Mouse (Mus musculus): ENCODE data around the gene Cplx3. TPM values are rescaled to one million over a fixed set of nuclear protein-coding genes. Genes with fewer than 3 reads are reported as not detected.

Gene Cplx3
- polyA plus RNA-seq, 2 experiments, result not detected

GRCm38 (mm10) chr9:57624295-57624694, 18.2 kb upstream of the Cplx3 start:
- ATAC-seq (ENCODE audit: insufficient read depth), result no peak

GRCm38 (mm10) chr9:57620674-57621073, 14.6 kb upstream of the Cplx3 start, which contains the start of gene Lman1l:
Lman1l (minus strand) TSS chr9:57620774.
- no peak for DNase-seq (ENCODE audit: low read depth in 3 of 3, low spot score in 3 of 3)
- no peak within 1 kb of the TSS for H3K27ac ChIP-seq
- no peak for ATAC-seq (ENCODE audit: insufficient read depth)
- no peak within 1 kb of the TSS for H3K9ac ChIP-seq (replicated peaks)
- H3K27me3 ChIP-seq (ENCODE audit: control insufficient read depth, insufficient read depth, low read length), result no peaks in the 10 kb centered on the region
- no peak within 1 kb of the TSS for H3K4me2 ChIP-seq (ENCODE audit: low read depth)
- no peaks in the 10 kb centered on the region for H3K36me3 ChIP-seq (replicated peaks; ENCODE audit: control insufficient read depth, insufficient read depth, low read depth)
- H3K4me3 ChIP-seq (ENCODE audit: insufficient read depth in 1 of 2, low read depth in 2 of 2, low read length in 2 of 2), result no peak within 1 kb of the TSS
- no peaks in the 10 kb centered on the region for H3K9me3 ChIP-seq (ENCODE audit: control insufficient read depth, low read length)
- TF ChIP-seq CTCF (IDR thresholded peaks at IDR 0.05; ENCODE audit: low read depth) (no peak), EP300 (IDR thresholded peaks at IDR 0.05; ENCODE audit: low read depth) (no peak)
- 81% methylated on average over 5 of the region's 5 CpGs for WGBS (ENCODE audit: insufficient replicate concordance)
- peaks cover 0 to 8% of the 10 kb centered on the region in 2 experiments; a peak in 2 of 4 replicates for H3K4me1 ChIP-seq (replicated peaks; ENCODE audit: control insufficient read depth in 2 of 2, insufficient read depth in 2 of 2, low read length in 1 of 2)

More at GRCm38 (mm10) chr9:57624295-57624694, 18.2 kb upstream of the Cplx3 start:
- no peak for TF ChIP-seq CTCF (IDR thresholded peaks at IDR 0.05; ENCODE audit: low read depth)
- no peak for TF ChIP-seq EP300 (IDR thresholded peaks at IDR 0.05; ENCODE audit: low read depth)
- no peak for DNase-seq (ENCODE audit: low read depth in 3 of 3, low spot score in 3 of 3)
- peaks cover 0 to 8% of the 10 kb centered on the region in 2 experiments; a peak in 2 of 4 replicates for H3K4me1 ChIP-seq (replicated peaks; ENCODE audit: control insufficient read depth in 2 of 2, insufficient read depth in 2 of 2, low read length in 1 of 2)
- 67% methylated on average over 7 of the region's 7 CpGs for WGBS (ENCODE audit: insufficient replicate concordance)
- H3K36me3 ChIP-seq (replicated peaks; ENCODE audit: control insufficient read depth, insufficient read depth, low read depth), result peaks cover 18% of the 10 kb centered on the region
- no peaks in the 10 kb centered on the region for H3K9me3 ChIP-seq (ENCODE audit: control insufficient read depth, low read length)
- H3K4me3 ChIP-seq (ENCODE audit: insufficient read depth in 1 of 2, low read depth in 2 of 2, low read length in 2 of 2), result no peak overlapping the region
- H3K9ac ChIP-seq (replicated peaks), result no peak overlapping the region
- no peak overlapping the region for H3K27ac ChIP-seq
- H3K27me3 ChIP-seq (ENCODE audit: control insufficient read depth, insufficient read depth, low read length), result no peaks in the 10 kb centered on the region
- no peak overlapping the region for H3K4me2 ChIP-seq (ENCODE audit: low read depth)

GRCm38 (mm10) chr9:57618854-57619253, 12.8 kb upstream of the Cplx3 start:
- TF ChIP-seq EP300 (IDR thresholded peaks at IDR 0.05; ENCODE audit: low read depth), result no peak
- no peak for TF ChIP-seq CTCF (IDR thresholded peaks at IDR 0.05; ENCODE audit: low read depth)
- Histone ChIP-seq H3K27ac (no peak overlapping the region), H3K9me3 (ENCODE audit: control insufficient read depth, low read length) (no peaks in the 10 kb centered on the region), H3K4me1 (replicated peaks; ENCODE audit: control insufficient read depth in 2 of 2, insufficient read depth in 2 of 2, low read length in 1 of 2) (peaks cover 0 to 3% of the 10 kb centered on the region in 2 experiments; a peak in 2 of 4 replicates), H3K4me3 (ENCODE audit: insufficient read depth in 1 of 2, low read depth in 2 of 2, low read length in 2 of 2) (no peak overlapping the region), H3K9ac (replicated peaks) (no peak overlapping the region), H3K36me3 (replicated peaks; ENCODE audit: control insufficient read depth, insufficient read depth, low read depth) (no peaks in the 10 kb centered on the region), H3K27me3 (ENCODE audit: control insufficient read depth, insufficient read depth, low read length) (no peaks in the 10 kb centered on the region), H3K4me2 (ENCODE audit: low read depth) (no peak overlapping the region)
- no peak for ATAC-seq (ENCODE audit: insufficient read depth)
- no peak for DNase-seq (ENCODE audit: low read depth in 3 of 3, low spot score in 3 of 3)
- WGBS (ENCODE audit: insufficient replicate concordance), result 47% methylated on average over 8 of the region's 8 CpGs

- Histone ChIP-seq H3K27ac (no peak overlapping the region), H3K27me3 (ENCODE audit: control insufficient read depth, insufficient read depth, low read length) (no peaks in the 10 kb centered on the region), H3K36me3 (replicated peaks; ENCODE audit: control insufficient read depth, insufficient read depth, low read depth) (no peaks in the 10 kb centered on the region), H3K9me3 (ENCODE audit: control insufficient read depth, low read length) (no peaks in the 10 kb centered on the region), H3K4me1 (replicated peaks; ENCODE audit: control insufficient read depth in 2 of 2, insufficient read depth in 2 of 2, low read length in 1 of 2) (no peaks in the 10 kb centered on the region; a peak in 1 of 4 replicates), H3K9ac (replicated peaks) (no peak overlapping the region), H3K4me2 (ENCODE audit: low read depth) (no peak overlapping the region), H3K4me3 (ENCODE audit: insufficient read depth in 1 of 2, low read depth in 2 of 2, low read length in 2 of 2) (no peak overlapping the region)
- ATAC-seq (ENCODE audit: insufficient read depth) (no peak), DNase-seq (ENCODE audit: low read depth in 3 of 3, low spot score in 3 of 3) (no peak)
- WGBS (ENCODE audit: insufficient replicate concordance), result 37% methylated on average over 8 of the region's 8 CpGs
- TF ChIP-seq CTCF (IDR thresholded peaks at IDR 0.05; ENCODE audit: low read depth) (no peak), EP300 (IDR thresholded peaks at IDR 0.05; ENCODE audit: low read depth) (no peak)
Measured at GRCm38 (mm10) chr9:57617556-57618169, 11.6 kb upstream of the Cplx3 start.

- WGBS (ENCODE audit: insufficient replicate concordance), result 71% methylated on average over 4 of the region's 4 CpGs
- no peak for ATAC-seq (ENCODE audit: insufficient read depth)
- no peak overlapping the region for H3K9ac ChIP-seq (replicated peaks)
Measured at GRCm38 (mm10) chr9:57614786-57615185, 8.7 kb upstream of the Cplx3 start.

More at GRCm38 (mm10) chr9:57614786-57615185, 8.7 kb upstream of the Cplx3 start:
- no peak overlapping the region for H3K4me3 ChIP-seq (ENCODE audit: insufficient read depth in 1 of 2, low read depth in 2 of 2, low read length in 2 of 2)
- no peaks in the 10 kb centered on the region for H3K36me3 ChIP-seq (replicated peaks; ENCODE audit: control insufficient read depth, insufficient read depth, low read depth)
- no peaks in the 10 kb centered on the region for H3K9me3 ChIP-seq (ENCODE audit: control insufficient read depth, low read length)
- no peaks in the 10 kb centered on the region for H3K27me3 ChIP-seq (ENCODE audit: control insufficient read depth, insufficient read depth, low read length)
- no peak for TF ChIP-seq EP300 (IDR thresholded peaks at IDR 0.05; ENCODE audit: low read depth)
- no peak for TF ChIP-seq CTCF (IDR thresholded peaks at IDR 0.05; ENCODE audit: low read depth)
- H3K4me2 ChIP-seq (ENCODE audit: low read depth), result no peak overlapping the region
- no peak overlapping the region for H3K27ac ChIP-seq
- H3K4me1 ChIP-seq (replicated peaks; ENCODE audit: control insufficient read depth in 2 of 2, insufficient read depth in 2 of 2, low read length in 1 of 2), result no peaks in the 10 kb centered on the region; a peak in 1 of 4 replicates
- DNase-seq (ENCODE audit: low read depth in 3 of 3, low spot score in 3 of 3), result no peak
